Mouse (Mus musculus): ENCODE results near the gene Mex3a. TPM values are rescaled to one million over a fixed set of nuclear protein-coding genes. Genes with fewer than 3 reads are reported as not detected.

Gene Mex3a
- polyA plus RNA-seq, 1 experiment from 2014 or later, result 21.5 TPM

DNA sequence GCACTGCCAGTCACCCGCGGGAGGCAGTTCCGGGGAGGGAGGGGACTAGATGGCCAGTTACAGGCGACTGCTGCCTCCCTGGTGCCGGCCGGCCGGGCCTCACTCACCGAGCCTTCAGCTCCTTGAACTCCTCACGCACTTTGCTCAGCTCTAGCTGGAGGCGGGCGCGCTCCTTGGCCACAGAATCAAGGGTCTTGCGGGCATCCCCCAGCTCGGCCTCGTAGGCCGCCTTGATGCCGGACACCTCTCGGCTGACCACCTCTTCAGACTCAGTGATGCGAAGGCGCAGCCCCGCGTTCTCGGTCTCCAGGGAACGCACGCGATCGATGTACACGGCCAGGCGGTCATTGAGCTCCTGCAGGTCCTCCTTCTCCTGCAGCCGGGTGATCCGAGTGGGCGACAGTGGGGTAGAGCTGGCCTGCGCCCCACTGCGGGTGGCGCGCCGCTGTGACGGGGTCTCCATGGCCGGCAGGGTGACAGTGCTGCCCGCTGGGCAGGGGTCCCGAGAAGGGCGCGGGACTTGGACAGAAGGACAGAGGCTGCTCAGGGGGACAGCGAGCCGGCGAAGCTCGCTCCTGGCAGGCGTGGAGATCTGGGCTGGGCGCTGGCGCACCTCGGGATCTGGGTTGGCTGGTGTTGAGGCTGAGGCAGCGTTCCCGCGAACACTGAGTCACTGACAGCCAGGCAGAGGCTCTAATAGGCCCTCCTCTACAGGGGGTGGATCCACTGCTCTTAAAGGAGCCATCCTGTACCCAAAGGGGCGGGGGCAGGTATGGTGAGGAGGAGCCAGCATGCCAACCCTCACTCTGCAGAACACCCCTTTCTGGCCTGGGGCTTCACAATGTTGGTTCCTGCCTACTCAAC, 29.3 kb upstream of the Mex3a start:
- DNase-seq (ENCODE audit: low spot score), result peak; percentile 98
- Histone ChIP-seq H3K4me2 (ENCODE audit: low read depth, low read length) (peak overlapping the region; percentile 84), H3K9me3 (ENCODE audit: control insufficient read depth, low read length) (no peaks in the 10 kb centered on the region), H3K27ac (replicated peaks; ENCODE audit: low read depth, low read length) (peak overlapping the region; percentile 99), H3K4me1 (ENCODE audit: control insufficient read depth, insufficient read depth, low read length) (peaks cover 49% of the 10 kb centered on the region), H3K36me3 (ENCODE audit: control insufficient read depth, insufficient read depth, low read length) (peaks cover 22% of the 10 kb centered on the region), H3K4me3 (ENCODE audit: low read depth, low read length) (peak overlapping the region; percentile 97), H3K27me3 (replicated peaks; ENCODE audit: control insufficient read depth, insufficient read depth, low read length) (no peaks in the 10 kb centered on the region), H3K9ac (ENCODE audit: low read depth, low read length) (peak overlapping the region; percentile 97)
- WGBS, result under 1% methylated on average over 48 of the region's 55 CpGs
- ATAC-seq (ENCODE audit: low read depth), result peak; percentile 93

DNA sequence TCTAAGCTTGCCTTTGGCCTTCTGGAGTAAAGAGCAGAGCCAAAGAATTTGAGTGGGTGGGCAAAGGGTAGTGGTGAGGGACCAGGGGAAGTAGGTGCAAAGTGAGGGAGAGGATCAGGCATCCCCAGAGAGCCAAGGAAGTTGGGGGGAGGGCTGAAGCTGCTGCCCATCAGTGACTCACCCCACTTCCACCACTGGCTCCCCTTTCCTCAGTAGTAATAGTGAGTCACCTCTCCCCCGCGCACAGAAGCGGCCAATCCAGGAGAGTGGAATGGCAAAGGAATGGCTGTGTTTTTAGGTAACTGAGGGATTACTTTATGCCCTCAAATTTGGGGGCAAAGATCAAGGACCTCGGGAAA, 28.7 kb upstream of the Mex3a start:
- Histone ChIP-seq H3K27me3 (replicated peaks; ENCODE audit: control insufficient read depth, insufficient read depth, low read length) (no peaks in the 10 kb centered on the region), H3K4me1 (ENCODE audit: control insufficient read depth, insufficient read depth, low read length) (peaks cover 49% of the 10 kb centered on the region), H3K4me2 (ENCODE audit: low read depth, low read length) (peak overlapping the region; percentile 84), H3K9ac (ENCODE audit: low read depth, low read length) (peak overlapping the region; percentile 97), H3K27ac (replicated peaks; ENCODE audit: low read depth, low read length) (peak overlapping the region; percentile 99), H3K36me3 (ENCODE audit: control insufficient read depth, insufficient read depth, low read length) (peaks cover 16% of the 10 kb centered on the region), H3K4me3 (ENCODE audit: low read depth, low read length) (peak overlapping the region; percentile 97), H3K9me3 (ENCODE audit: control insufficient read depth, low read length) (no peaks in the 10 kb centered on the region)
- ATAC-seq (ENCODE audit: low read depth) (peak; percentile 27), DNase-seq (ENCODE audit: low spot score) (no peak)
- WGBS, result 11% methylated on average over 4 of the region's 4 CpGs

DNA sequence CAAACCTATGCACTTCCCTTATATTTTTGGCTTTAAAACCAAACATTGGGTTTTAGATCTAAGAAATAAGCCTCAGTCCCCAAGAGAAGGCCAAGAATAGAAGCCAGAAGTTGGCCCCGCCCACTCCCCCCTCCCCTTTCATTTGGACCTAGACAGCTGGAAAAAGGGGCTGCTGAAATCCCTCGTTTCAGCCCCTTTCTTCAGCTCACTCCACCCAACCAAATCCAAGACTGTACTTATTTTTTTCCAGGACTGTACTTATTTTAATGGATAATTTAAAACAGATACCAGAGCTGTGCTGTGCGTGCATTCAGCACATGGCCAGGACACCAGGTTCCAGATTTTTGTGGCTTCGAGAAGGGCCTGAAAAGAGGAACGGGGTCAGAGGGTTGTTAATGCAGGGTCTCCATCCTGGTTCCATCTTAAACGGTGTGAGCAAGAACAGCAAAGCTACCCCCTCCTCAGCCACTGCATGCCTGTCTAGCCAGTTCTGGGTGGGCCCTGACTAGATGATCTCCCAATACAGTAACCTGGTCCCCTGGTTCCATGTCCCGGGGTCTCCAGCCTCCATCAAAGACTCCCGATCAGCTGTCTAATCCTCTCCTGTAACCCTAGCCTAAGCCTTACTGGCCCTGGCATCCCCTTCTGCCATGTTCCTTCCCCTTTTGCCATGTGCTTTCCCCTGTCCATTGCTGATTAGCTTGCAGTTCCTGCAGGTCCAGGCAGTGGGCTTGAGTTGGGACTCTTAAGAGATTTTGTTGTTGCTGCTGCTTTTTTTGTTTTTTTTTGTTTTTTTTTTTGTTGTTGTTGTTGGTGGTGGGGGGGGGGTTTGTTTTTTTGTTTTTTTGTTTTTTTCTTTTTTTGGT, 28.1 kb upstream of the Mex3a start:
- Histone ChIP-seq H3K9ac (ENCODE audit: low read depth, low read length) (peak overlapping the region; percentile 97; the same call in 1 of the 2 replicates), H3K27ac (replicated peaks; ENCODE audit: low read depth, low read length) (peak overlapping the region; percentile 99), H3K9me3 (ENCODE audit: control insufficient read depth, low read length) (no peaks in the 10 kb centered on the region), H3K36me3 (ENCODE audit: control insufficient read depth, insufficient read depth, low read length) (peaks cover 10% of the 10 kb centered on the region), H3K4me3 (ENCODE audit: low read depth, low read length) (peak overlapping the region; percentile 97), H3K27me3 (replicated peaks; ENCODE audit: control insufficient read depth, insufficient read depth, low read length) (no peaks in the 10 kb centered on the region), H3K4me2 (ENCODE audit: low read depth, low read length) (peak overlapping the region; percentile 84), H3K4me1 (ENCODE audit: control insufficient read depth, insufficient read depth, low read length) (peaks cover 49% of the 10 kb centered on the region)
- ATAC-seq (ENCODE audit: low read depth) (peak; percentile 60), DNase-seq (ENCODE audit: low spot score) (peak; percentile 95)
- 17% methylated on average over 8 of the region's 8 CpGs for WGBS

DNA sequence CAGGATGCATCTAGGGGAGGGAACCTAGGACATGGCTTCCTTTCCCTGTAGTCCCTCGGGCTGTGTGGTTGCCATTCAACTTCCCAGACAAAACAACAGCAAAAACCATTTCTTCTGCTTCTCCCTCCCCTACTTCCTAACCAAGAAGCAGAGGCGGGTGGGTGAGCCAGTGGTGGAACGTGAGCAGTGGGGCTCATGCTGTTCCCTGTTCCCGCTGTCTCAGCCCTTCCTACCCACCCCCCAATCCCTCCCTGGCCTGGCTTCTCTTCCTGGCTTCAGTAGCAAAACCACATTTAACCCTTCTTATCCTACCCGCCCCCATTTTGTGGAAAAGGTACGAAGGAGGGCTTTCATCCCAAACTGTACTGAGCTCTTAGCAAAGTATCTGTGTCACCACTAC, 27.1 kb upstream of the Mex3a start:
- Histone ChIP-seq H3K27ac (replicated peaks; ENCODE audit: low read depth, low read length) (peak overlapping the region; percentile 99), H3K9ac (ENCODE audit: low read depth, low read length) (no peak overlapping the region), H3K36me3 (ENCODE audit: control insufficient read depth, insufficient read depth, low read length) (peaks cover under 1% of the 10 kb centered on the region; the same call in 1 of the 2 replicates), H3K27me3 (replicated peaks; ENCODE audit: control insufficient read depth, insufficient read depth, low read length) (no peaks in the 10 kb centered on the region), H3K4me2 (ENCODE audit: low read depth, low read length) (peak overlapping the region; percentile 38), H3K4me3 (ENCODE audit: low read depth, low read length) (no peak overlapping the region), H3K9me3 (ENCODE audit: control insufficient read depth, low read length) (no peaks in the 10 kb centered on the region), H3K4me1 (ENCODE audit: control insufficient read depth, insufficient read depth, low read length) (peaks cover 52% of the 10 kb centered on the region)
- 29% methylated on average over 6 of the region's 6 CpGs for WGBS
- ATAC-seq (ENCODE audit: low read depth) (no peak), DNase-seq (ENCODE audit: low spot score) (peak; percentile 89)

DNA sequence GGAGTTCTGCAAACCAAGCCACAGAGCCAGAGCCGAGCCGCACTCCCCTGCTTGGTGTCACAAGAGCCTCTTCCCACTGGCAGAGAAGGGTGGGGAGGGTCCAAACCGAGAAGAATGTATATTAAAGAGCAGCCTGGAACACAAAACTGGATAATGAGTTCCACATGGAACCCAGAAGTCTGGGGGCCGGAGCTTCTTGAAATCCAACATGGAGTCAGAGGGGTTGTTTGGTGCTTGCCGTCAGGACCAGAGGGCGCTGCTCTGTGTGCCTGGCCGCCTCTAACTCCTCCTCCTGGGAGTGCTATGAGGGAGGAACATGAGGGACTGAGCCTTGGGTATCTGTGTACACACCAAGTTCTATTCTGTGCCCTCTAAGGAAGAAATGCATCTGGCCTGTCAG, 26.4 kb upstream of the Mex3a start:
- Histone ChIP-seq H3K27ac (replicated peaks; ENCODE audit: low read depth, low read length) (peak overlapping the region; percentile 99), H3K9me3 (ENCODE audit: control insufficient read depth, low read length) (no peaks in the 10 kb centered on the region), H3K4me3 (ENCODE audit: low read depth, low read length) (no peak overlapping the region), H3K27me3 (replicated peaks; ENCODE audit: control insufficient read depth, insufficient read depth, low read length) (no peaks in the 10 kb centered on the region), H3K4me1 (ENCODE audit: control insufficient read depth, insufficient read depth, low read length) (peaks cover 54% of the 10 kb centered on the region), H3K9ac (ENCODE audit: low read depth, low read length) (peak overlapping the region; percentile 2; the same call in 1 of the 2 replicates), H3K36me3 (ENCODE audit: control insufficient read depth, insufficient read depth, low read length) (no peaks in the 10 kb centered on the region), H3K4me2 (ENCODE audit: low read depth, low read length) (peak overlapping the region; percentile 38)
- ATAC-seq (ENCODE audit: low read depth), result no peak
- WGBS, result 20% methylated on average over 7 of the region's 7 CpGs
- DNase-seq (ENCODE audit: low spot score), result peak; percentile 92

DNA sequence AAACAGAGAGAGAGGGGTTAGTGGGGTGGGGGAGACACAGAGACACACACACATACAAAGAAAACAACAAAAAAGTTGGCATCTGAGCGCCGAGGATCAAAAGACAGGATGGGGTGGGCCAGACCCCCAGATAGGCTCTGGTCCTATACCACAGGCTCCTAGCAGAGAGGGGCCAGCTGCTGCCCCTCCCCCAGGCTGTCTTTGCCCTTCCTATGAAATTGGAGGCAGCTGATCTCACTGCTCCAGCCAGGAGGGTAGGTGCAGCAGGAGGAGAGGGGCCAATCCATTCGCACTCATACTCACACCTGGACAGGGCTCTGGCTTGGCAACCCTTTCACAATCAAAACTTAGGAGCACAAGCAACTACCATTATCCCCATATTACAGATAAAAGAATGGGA, 22.9 kb upstream of the Mex3a start:
- no peaks in the 10 kb centered on the region for H3K9me3 ChIP-seq (ENCODE audit: control insufficient read depth, low read length)
- H3K4me1 ChIP-seq (ENCODE audit: control insufficient read depth, insufficient read depth, low read length), result peaks cover 67% of the 10 kb centered on the region
- DNase-seq (ENCODE audit: low spot score) (no peak), ATAC-seq (ENCODE audit: low read depth) (no peak)
- H3K9ac ChIP-seq (ENCODE audit: low read depth, low read length), result peak overlapping the region; percentile 60; the same call in 1 of the 2 replicates
- no peaks in the 10 kb centered on the region for H3K27me3 ChIP-seq (replicated peaks; ENCODE audit: control insufficient read depth, insufficient read depth, low read length)
- H3K36me3 ChIP-seq (ENCODE audit: control insufficient read depth, insufficient read depth, low read length), result no peaks in the 10 kb centered on the region
- WGBS, result 61% methylated on average over 3 of the region's 3 CpGs
- peak overlapping the region; percentile 54 for H3K4me2 ChIP-seq (ENCODE audit: low read depth, low read length)
- peak overlapping the region; percentile 30 for H3K4me3 ChIP-seq (ENCODE audit: low read depth, low read length)
- peak overlapping the region; percentile 95 for H3K27ac ChIP-seq (replicated peaks; ENCODE audit: low read depth, low read length)

DNA sequence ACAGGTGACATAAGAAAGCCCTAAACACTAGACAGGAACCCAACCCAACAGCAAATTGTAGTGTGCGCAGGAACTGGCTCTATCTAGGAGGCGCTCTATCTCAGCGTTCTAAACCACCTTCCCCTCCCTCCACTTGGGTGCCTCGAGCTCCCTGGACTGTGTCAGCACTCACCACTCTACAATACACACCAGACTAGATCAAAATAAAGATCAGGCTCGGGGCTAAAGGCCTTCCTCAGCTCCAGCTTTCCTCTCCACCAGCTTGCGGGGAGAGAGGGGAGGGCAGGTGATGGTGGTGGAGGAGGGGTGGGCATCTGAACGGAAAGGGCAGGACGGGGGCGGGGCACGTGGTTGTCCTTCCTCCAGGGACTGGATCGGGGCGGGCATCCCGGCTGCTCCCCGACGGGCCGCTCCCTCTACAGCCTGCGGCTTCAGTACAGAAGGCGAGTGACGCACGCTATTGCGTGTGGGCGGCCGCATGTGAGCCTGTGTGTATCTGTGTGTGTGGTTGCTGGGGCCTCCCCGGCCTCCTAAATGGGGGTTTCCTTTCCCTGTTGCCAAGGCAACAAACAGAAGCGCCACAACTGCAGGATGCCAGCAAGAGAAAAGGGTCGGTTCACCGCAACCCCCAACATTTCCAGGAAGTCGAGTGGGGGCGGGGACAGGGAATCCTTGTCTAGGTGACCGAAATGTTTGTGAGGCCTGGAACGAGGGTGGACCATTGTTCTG, 22.3 kb upstream of the Mex3a start, which contains the start of gene Lmna:
Lmna (minus strand) TSS at position 265 of the 729 bp plus-strand sequence.
- no peaks in the 10 kb centered on the region for H3K9me3 ChIP-seq (ENCODE audit: control insufficient read depth, low read length)
- 2% methylated on average over 31 of the region's 31 CpGs for WGBS
- no peaks in the 10 kb centered on the region for H3K36me3 ChIP-seq (ENCODE audit: control insufficient read depth, insufficient read depth, low read length)
- H3K27ac ChIP-seq (replicated peaks; ENCODE audit: low read depth, low read length), result peak within 1 kb of the TSS; percentile 95
- H3K27me3 ChIP-seq (replicated peaks; ENCODE audit: control insufficient read depth, insufficient read depth, low read length), result no peaks in the 10 kb centered on the region
- peak within 1 kb of the TSS; percentile 54 for H3K4me2 ChIP-seq (ENCODE audit: low read depth, low read length)
- H3K9ac ChIP-seq (ENCODE audit: low read depth, low read length), result peak within 1 kb of the TSS; percentile 60
- peak; percentile 97 for DNase-seq (ENCODE audit: low spot score)
- ATAC-seq (ENCODE audit: low read depth), result peak; percentile 94
- peak within 1 kb of the TSS; percentile 30 for H3K4me3 ChIP-seq (ENCODE audit: low read depth, low read length)
- H3K4me1 ChIP-seq (ENCODE audit: control insufficient read depth, insufficient read depth, low read length), result peaks cover 67% of the 10 kb centered on the region
